Mouse (Mus musculus) ES-Bruce4 (cell line): ENCODE measurements around the gene Mcemp1.

ENCODE experiments used
- CTCF ChIP-seq: IDR thresholded peaks from one replicate; pipeline ENCODE4 v1.8.1; 2011; ENCODE audit warnings: low read depth, low read length
- POLR2A ChIP-seq: IDR thresholded peaks from one replicate; pipeline ENCODE4 v1.8.1; 2011; ENCODE audit warnings: low read length; ENCODE audit not compliant: insufficient read depth

GRCm38 (mm10) chr8:3670388-3670787 lies 4.8 kb downstream of the Mcemp1 start:
- TF ChIP-seq POLR2A, result no peak
- no peak for TF ChIP-seq CTCF
